Mouse (Mus musculus) embryonic facial prominence, embryonic 12.5 days (tissue): ENCODE results near the gene Nosip. TPM values are rescaled to one million over a fixed set of nuclear protein-coding genes. Genes with fewer than 3 reads are reported as not detected.
A peak's percentile ranks its signal among the peaks of the same experiment; 100 is the strongest.
"Not testable (repeated sequence)": the region's sequence is repeated elsewhere in the genome, so short reads cannot be mapped to it uniquely, and the experiment has no call there.

Experiments
- ATAC-seq: fragments of 200-750 bp; cut with Nextera tagmentation; 2 replicates; pipeline ENCODE4 v1.8.0; 2017; ENCODE audit not compliant: insufficient number of reproducible peaks, insufficient read depth, low FRiP score, low TSS enrichment
- H3K27ac ChIP-seq: fragments of 300-500 bp; sonication (generic); 2 replicates; pipeline ENCODE4 v1.5.1; 2016; ENCODE audit warnings: mild to moderate bottlenecking
- H3K27me3 ChIP-seq: fragments of 300-500 bp; sonication (generic); 2 replicates; pipeline ENCODE4 v1.6.1; 2016; ENCODE audit warnings: mild to moderate bottlenecking, moderate library complexity
- H3K36me3 ChIP-seq: fragments of 300-500 bp; sonication (generic); 2 replicates; pipeline ENCODE4 v1.6.1; 2016; ENCODE audit warnings: mild to moderate bottlenecking
- H3K4me1 ChIP-seq: fragments of 300-500 bp; sonication (generic); 2 replicates; pipeline ENCODE4 v1.6.1; 2016
- H3K4me2 ChIP-seq: fragments of 300-500 bp; sonication (generic); replicated peaks from 2 replicates; pipeline ENCODE4 v1.6.1; 2016; ENCODE audit warnings: mild to moderate bottlenecking, moderate library complexity
- H3K4me3 ChIP-seq: fragments of 300-500 bp; sonication (generic); 2 replicates; pipeline ENCODE4 v1.5.1; 2016; ENCODE audit warnings: mild to moderate bottlenecking
- H3K9ac ChIP-seq: fragments of 300-500 bp; sonication (generic); 2 replicates; pipeline ENCODE4 v1.6.1; 2016; ENCODE audit warnings: mild to moderate bottlenecking, moderate library complexity
- H3K9me3 ChIP-seq: fragments of 300-500 bp; sonication (generic); 2 replicates; pipeline ENCODE4 v1.6.1; 2016; ENCODE audit warnings: mild to moderate bottlenecking, moderate library complexity
- WGBS: fragments of 180-500 bp; shearing (Covaris S2); methylation state at CpG from one replicate; pipeline ENCODE4 v1.1.7; 2016; 5-methylcytosine and 5-hydroxymethylcytosine counted together
- polyA plus RNA-seq: library from polyadenylated mRNA; unstranded; fragments of >200 nt; fragmentation: Nextera tagmentation; extraction: Ambion mirVana; gene quantifications from 2 replicates; pipeline ENCODE4 v1.2.1, GENCODE M21; 2016

Nosip gene
- polyA plus RNA-seq, 1 experiment from 2014 or later: 63.0 TPM

GRCm38 (mm10) chr7:45107052-45107645 is 44.9 kb downstream of the Nosip start:
- no peak for ATAC-seq
- Histone ChIP-seq H3K9ac (no peak overlapping the region), H3K9me3 (no peaks in the 10 kb centered on the region), H3K36me3 (no peaks in the 10 kb centered on the region), H3K4me3 (no peak overlapping the region), H3K27me3 (no peaks in the 10 kb centered on the region), H3K4me2 (no peak overlapping the region), H3K4me1 (peaks cover 21% of the 10 kb centered on the region), H3K27ac (no peak overlapping the region)
- WGBS: 62% methylated on average over 5 of the region's 5 CpGs

GRCm38 (mm10) chr7:45110089-45110488 is 47.9 kb downstream of the Nosip start:
- not testable (repeated sequence) for H3K36me3 ChIP-seq, H3K27me3 ChIP-seq, H3K9me3 ChIP-seq, H3K4me2 ChIP-seq, H3K4me1 ChIP-seq, H3K9ac ChIP-seq, H3K4me3 ChIP-seq, H3K27ac ChIP-seq, ATAC-seq
- 94% methylated on average over 4 of the region's 4 CpGs for WGBS

GRCm38 (mm10) chr7:45111940-45112339 is 49.7 kb downstream of the Nosip start:
- Histone ChIP-seq H3K9me3 (no peaks in the 10 kb centered on the region), H3K4me2 (no peak overlapping the region), H3K36me3 (no peaks in the 10 kb centered on the region), H3K9ac (no peak overlapping the region), H3K4me1 (no peaks in the 10 kb centered on the region), H3K27me3 (no peaks in the 10 kb centered on the region; the same call in 1 of the 2 replicates), H3K4me3 (no peak overlapping the region), H3K27ac (no peak overlapping the region)
- WGBS: 54% methylated on average over 2 of the region's 2 CpGs
- no peak for ATAC-seq

- H3K9ac ChIP-seq: no peak overlapping the region
- no peaks in the 10 kb centered on the region for H3K36me3 ChIP-seq
- no peak overlapping the region for H3K27ac ChIP-seq
- ATAC-seq: no peak
- WGBS: 69% methylated on average over 3 of the region's 3 CpGs
- H3K27me3 ChIP-seq: no peaks in the 10 kb centered on the region; the same call in 1 of the 2 replicates
- H3K4me2 ChIP-seq: no peak overlapping the region
- no peaks in the 10 kb centered on the region for H3K4me1 ChIP-seq
- no peak overlapping the region for H3K4me3 ChIP-seq
- H3K9me3 ChIP-seq: no peaks in the 10 kb centered on the region
Observed at GRCm38 (mm10) chr7:45112529-45112928, 50.3 kb downstream of the Nosip start.

GRCm38 (mm10) chr7:45113476-45113875 is 51.2 kb downstream of the Nosip start:
- no peaks in the 10 kb centered on the region; the same call in 1 of the 2 replicates for H3K27me3 ChIP-seq
- no peak overlapping the region for H3K9ac ChIP-seq
- H3K4me2 ChIP-seq: no peak overlapping the region
- no peak for ATAC-seq
- 72% methylated on average over 2 of the region's 2 CpGs for WGBS
- no peak overlapping the region for H3K27ac ChIP-seq
- no peak overlapping the region for H3K4me3 ChIP-seq
- no peaks in the 10 kb centered on the region for H3K9me3 ChIP-seq
- no peaks in the 10 kb centered on the region for H3K36me3 ChIP-seq
- H3K4me1 ChIP-seq: no peaks in the 10 kb centered on the region

GRCm38 (mm10) chr7:45117566-45117965 is 55.3 kb downstream of the Nosip start:
- Histone ChIP-seq H3K4me3 (no peak overlapping the region), H3K36me3 (peaks cover 38% of the 10 kb centered on the region), H3K9ac (no peak overlapping the region), H3K4me2 (no peak overlapping the region), H3K27me3 (no peaks in the 10 kb centered on the region; the same call in 1 of the 2 replicates), H3K9me3 (no peaks in the 10 kb centered on the region), H3K27ac (peak overlapping the region; percentile 37; the same call in 1 of the 2 replicates), H3K4me1 (peaks cover 10% of the 10 kb centered on the region)
- 85% methylated on average over 8 of the region's 8 CpGs for WGBS
- no peak for ATAC-seq

- WGBS: 89% methylated on average over 6 of the region's 6 CpGs
- peaks cover 45% of the 10 kb centered on the region for H3K36me3 ChIP-seq
Observed at GRCm38 (mm10) chr7:45118336-45118735, 56.1 kb downstream of the Nosip start.

GRCm38 (mm10) chr7:45119780-45120709 is 57.8 kb downstream of the Nosip start:
- no peak overlapping the region for H3K27ac ChIP-seq
- 84% methylated on average over 5 of the region's 5 CpGs for WGBS
- peaks cover 17% of the 10 kb centered on the region for H3K4me1 ChIP-seq
- H3K9ac ChIP-seq: no peak overlapping the region; the same call in 1 of the 2 replicates
- no peak overlapping the region for H3K4me3 ChIP-seq
- H3K4me2 ChIP-seq: no peak overlapping the region
- H3K9me3 ChIP-seq: no peaks in the 10 kb centered on the region
- H3K27me3 ChIP-seq: no peaks in the 10 kb centered on the region; the same call in 1 of the 2 replicates
- H3K36me3 ChIP-seq: peaks cover 45% of the 10 kb centered on the region
- no peak for ATAC-seq

More at GRCm38 (mm10) chr7:45118336-45118735, 56.1 kb downstream of the Nosip start:
- H3K27ac ChIP-seq: no peak overlapping the region
- no peak overlapping the region for H3K9ac ChIP-seq
- peaks cover 17% of the 10 kb centered on the region for H3K4me1 ChIP-seq
- H3K4me2 ChIP-seq: no peak overlapping the region
- H3K27me3 ChIP-seq: no peaks in the 10 kb centered on the region; the same call in 1 of the 2 replicates
- no peak for ATAC-seq
- no peak overlapping the region for H3K4me3 ChIP-seq
- no peaks in the 10 kb centered on the region for H3K9me3 ChIP-seq

GRCm38 (mm10) chr7:45121404-45121803 is 59.2 kb downstream of the Nosip start:
- peaks cover 58% of the 10 kb centered on the region for H3K36me3 ChIP-seq
- H3K4me3 ChIP-seq: no peak overlapping the region
- peaks cover 26% of the 10 kb centered on the region for H3K4me1 ChIP-seq
- WGBS: 76% methylated on average over 8 of the region's 8 CpGs
- no peaks in the 10 kb centered on the region for H3K27me3 ChIP-seq
- no peaks in the 10 kb centered on the region for H3K9me3 ChIP-seq
- 0 out of 2 replicates have a peak overlapping the region, but pooled peaks have one; percentile 1 for H3K9ac ChIP-seq
- ATAC-seq: no peak
- peak overlapping the region; percentile 50; the same call in 1 of the 2 replicates for H3K27ac ChIP-seq
- H3K4me2 ChIP-seq: no peak overlapping the region

GRCm38 (mm10) chr7:45121966-45122365 is 59.7 kb downstream of the Nosip start:
- H3K4me2 ChIP-seq: no peak overlapping the region
- no peak for ATAC-seq
- peak overlapping the region; percentile 50; the same call in 1 of the 2 replicates for H3K27ac ChIP-seq
- no peaks in the 10 kb centered on the region for H3K27me3 ChIP-seq
- peaks cover 31% of the 10 kb centered on the region for H3K4me1 ChIP-seq
- no peak overlapping the region for H3K9ac ChIP-seq
- no peak overlapping the region for H3K4me3 ChIP-seq
- H3K36me3 ChIP-seq: peaks cover 64% of the 10 kb centered on the region
- H3K9me3 ChIP-seq: no peaks in the 10 kb centered on the region

- Histone ChIP-seq H3K27ac (peak overlapping the region; percentile 82; the same call in 1 of the 2 replicates), H3K27me3 (no peaks in the 10 kb centered on the region), H3K36me3 (peaks cover 69% of the 10 kb centered on the region), H3K4me2 (peak overlapping the region; percentile 62), H3K9ac (peak overlapping the region; percentile 97), H3K4me3 (peak overlapping the region; percentile 95), H3K4me1 (peaks cover 36% of the 10 kb centered on the region), H3K9me3 (no peaks in the 10 kb centered on the region)
- ATAC-seq: no peak
- WGBS: 84% methylated on average over 15 of the region's 15 CpGs
Observed at GRCm38 (mm10) chr7:45122561-45123185, 60.4 kb downstream of the Nosip start.
